Mouse (Mus musculus) left cerebral cortex, adult 2 months (tissue): Measurements from ENCODE around the gene Shox2. TPM values are rescaled to one million over a fixed set of nuclear protein-coding genes. Genes with fewer than 3 reads are reported as not detected.
A peak's percentile ranks its signal among the peaks of the same experiment; 100 is the strongest.

Experiments
- DNase-seq, 2 experiments: peaks; one replicate each; pipeline ENCODE4 v3.0.0; 2021 to 2022; ENCODE audit warnings: low spot score in 2 of 2, mixed read lengths in 1 of 2; ENCODE audit errors: extremely low spot score in 1 of 2
- H3K27ac ChIP-seq: fragments of 200-600 bp; 2 replicates; pipeline ENCODE4 v1.8.1; 2022
- H3K4me3 ChIP-seq: fragments of 200-600 bp; 2 replicates; pipeline ENCODE4 v1.8.1; 2022
- CTCF ChIP-seq: fragments of 200-600 bp; IDR thresholded peaks from 2 replicates; pipeline ENCODE4 v1.8.1; 2022; ENCODE audit warnings: antibody characterized with exemption, mild to moderate bottlenecking, moderate library complexity
- intact Hi-C: fragments of 180-260 bp; cut with DNase I; formaldehyde crosslinking; loops from one replicate; pipeline ENCODE4 v1.15.1; 2025
- long read RNA-seq, 2 experiments: library from polyadenylated mRNA; stranded (forward); transcript quantifications; one replicate each; pipeline ENCODE4 v2.0.0; 2021; ENCODE audit warnings: borderline mapping rate in 2 of 2
- total RNA-seq, 2 experiments: library from RNA; stranded (reverse); gene quantifications; 2 replicates each; pipeline ENCODE4 v1.2.3; 2021

Shox2 gene
- total RNA-seq, result not detected
- long read RNA-seq, experiment 1, result 0 reads
- long read RNA-seq, experiment 2, result 0 reads

GRCm38 (mm10) chr3:66981706-66982105, at the start of gene Shox2:
Shox2 (minus strand) TSS chr3:66981771.
- intact Hi-C loops, result loop anchor here (5.0 to 10.0 kb wide), 2 partner anchors 234 to 363 kb away; no protein-coding TSS in a partner anchor
- H3K4me3 ChIP-seq, result peak within 1 kb of the TSS; percentile 21; the same call in 1 of the 2 replicates
- no peak for TF ChIP-seq CTCF
- no peak within 1 kb of the TSS for H3K27ac ChIP-seq
- DNase-seq, result no peak

GRCm38 (mm10) chr3:66996820-66997219, 15.2 kb upstream of the Shox2 start:
- Histone ChIP-seq H3K27ac (no peak overlapping the region), H3K4me3 (no peak overlapping the region)
- intact Hi-C loops, result no loop called here
- DNase-seq, result no peak
- TF ChIP-seq CTCF, result no peak

GRCm38 (mm10) chr3:66986287-66986560, 4.7 kb upstream of the Shox2 start:
- Histone ChIP-seq H3K4me3 (peak overlapping the region; percentile 61), H3K27ac (peak overlapping the region; percentile 7; the same call in 1 of the 2 replicates)
- no peak for TF ChIP-seq CTCF
- intact Hi-C loops, result loop anchor here (5.0 to 10.0 kb wide), 2 partner anchors 359 to 574 kb away; no protein-coding TSS in a partner anchor
- DNase-seq, result no peak

GRCm38 (mm10) chr3:66985539-66986286, 4.1 kb upstream of the Shox2 start:
- peak overlapping the region; percentile 7; the same call in 1 of the 2 replicates for H3K27ac ChIP-seq
- intact Hi-C loops, result loop anchor here (5.0 to 10.0 kb wide), 2 partner anchors 359 to 573 kb away; no protein-coding TSS in a partner anchor

GRCm38 (mm10) chr3:66983481-66983880, 1.9 kb upstream of the Shox2 start:
- intact Hi-C loops, result loop anchor here (5.0 to 10.0 kb wide), 2 partner anchors 236 to 361 kb away; no protein-coding TSS in a partner anchor
- H3K27ac ChIP-seq, result no peak overlapping the region
- no peak overlapping the region for H3K4me3 ChIP-seq
- TF ChIP-seq CTCF, result no peak
- DNase-seq, result no peak

More at GRCm38 (mm10) chr3:66985539-66986286, 4.1 kb upstream of the Shox2 start:
- no peak for TF ChIP-seq CTCF
- peak; percentile 68 to 70 for DNase-seq
- H3K4me3 ChIP-seq, result peak overlapping the region; percentile 61

GRCm38 (mm10) chr3:66982181-66982911, 775 bp upstream of the Shox2 start:
- H3K27ac ChIP-seq, result no peak overlapping the region
- intact Hi-C loops, result loop anchor here (5.0 to 10.0 kb wide), 2 partner anchors 235 to 362 kb away; no protein-coding TSS in a partner anchor
- DNase-seq, result peak; percentile 13 to 17
- no peak for TF ChIP-seq CTCF
- H3K4me3 ChIP-seq, result no peak overlapping the region

GRCm38 (mm10) chr3:66981101-66981661, 390 bp downstream of the Shox2 start, which contains the start of gene Rsrc1:
Rsrc1 (plus strand) TSS chr3:66981390.
- no peak for TF ChIP-seq CTCF
- DNase-seq, result peak; percentile 15 to 16
- intact Hi-C loops, result loop anchor here (5.0 to 10.0 kb wide), 2 partner anchors 234 to 364 kb away; no protein-coding TSS in a partner anchor
- H3K27ac ChIP-seq, result no peak within 1 kb of the TSS
- peak within 1 kb of the TSS; percentile 21; the same call in 1 of the 2 replicates for H3K4me3 ChIP-seq

- intact Hi-C loops, result loop anchor here (5.0 to 10.0 kb wide), 2 partner anchors 233 to 364 kb away; no protein-coding TSS in a partner anchor
- no peak for TF ChIP-seq CTCF
- no peak for DNase-seq
- Histone ChIP-seq H3K4me3 (no peak overlapping the region), H3K27ac (no peak overlapping the region)
Observed at GRCm38 (mm10) chr3:66980111-66980975, 1.2 kb downstream of the Shox2 start.

- intact Hi-C loops, result loop anchor here (10.0 kb wide), 1 partner anchor 285 kb away; no protein-coding TSS in a partner anchor
- Histone ChIP-seq H3K4me3 (no peak overlapping the region), H3K27ac (no peak overlapping the region)
- DNase-seq, result no peak
- TF ChIP-seq CTCF, result no peak
Observed at GRCm38 (mm10) chr3:66979491-66979890, 2.1 kb downstream of the Shox2 start.

GRCm38 (mm10) chr3:66978457-66979381, 2.9 kb downstream of the Shox2 start:
- H3K27ac ChIP-seq, result no peak overlapping the region
- intact Hi-C loops, result loop anchor here (10.0 kb wide), 1 partner anchor 286 kb away; no protein-coding TSS in a partner anchor
- no peak for TF ChIP-seq CTCF
- no peak overlapping the region for H3K4me3 ChIP-seq
- peak in 1 of 2 experiments; percentile 13 for DNase-seq
